Mouse (Mus musculus) stomach, postnatal 0 days (tissue): ENCODE measurements around the gene Adprhl1. TPM values are rescaled to one million over a fixed set of nuclear protein-coding genes. Genes with fewer than 3 reads are reported as not detected.

Source experiments
- ATAC-seq: fragments of 200-750 bp; cut with Nextera tagmentation; 2 replicates; pipeline ENCODE4 v1.8.0; 2017; ENCODE audit not compliant: low FRiP score, low TSS enrichment
- DNase-seq: peaks from one replicate; pipeline ENCODE4 v3.0.0-alpha.2; 2016; ENCODE audit warnings: low spot score
- H3K27ac ChIP-seq: fragments of 300-500 bp; sonication (generic); replicated peaks from 2 replicates; pipeline ENCODE4 v1.5.1; 2014; ENCODE audit warnings: mild to moderate bottlenecking, control low read depth
- H3K27me3 ChIP-seq: fragments of 300-500 bp; sonication (generic); 2 replicates; pipeline ENCODE4 v1.6.1; 2014; ENCODE audit warnings: low read length; ENCODE audit not compliant: control insufficient read depth, insufficient read depth
- H3K36me3 ChIP-seq: fragments of 300-500 bp; sonication (generic); 2 replicates; pipeline ENCODE4 v1.6.1; 2014; ENCODE audit warnings: low read length, mixed read lengths; ENCODE audit not compliant: control insufficient read depth, insufficient read depth
- H3K4me1 ChIP-seq: fragments of 300-500 bp; sonication (generic); replicated peaks from 2 replicates; pipeline ENCODE4 v1.6.1; 2014; ENCODE audit warnings: antibody characterized with exemption; ENCODE audit not compliant: control insufficient read depth, insufficient read depth
- H3K4me2 ChIP-seq: fragments of 300-500 bp; sonication (generic); replicated peaks from 2 replicates; pipeline ENCODE4 v1.6.1; 2014; ENCODE audit warnings: low read depth, mild to moderate bottlenecking, control low read depth, moderate library complexity
- H3K4me3 ChIP-seq: fragments of 300-500 bp; sonication (generic); 2 replicates; pipeline ENCODE4 v1.5.1; 2014; ENCODE audit warnings: low read depth, low read length, control low read depth
- H3K9ac ChIP-seq: fragments of 300-500 bp; sonication (generic); 2 replicates; pipeline ENCODE4 v1.6.1; 2014; ENCODE audit warnings: mild to moderate bottlenecking, low read length, control low read depth, mixed read lengths
- H3K9me3 ChIP-seq: fragments of 300-500 bp; sonication (generic); 2 replicates; pipeline ENCODE4 v1.6.1; 2016; ENCODE audit warnings: low read length; ENCODE audit not compliant: control insufficient read depth
- CTCF ChIP-seq: IDR thresholded peaks from 2 replicates; pipeline ENCODE4 v1.5.1; 2016; ENCODE audit warnings: antibody characterized with exemption, low read depth, mild to moderate bottlenecking, moderate library complexity
- EP300 ChIP-seq: optimal IDR thresholded peaks from 2 replicates; pipeline ENCODE3; 2016; ENCODE audit warnings: antibody characterized with exemption
- WGBS: fragments of 180-500 bp; shearing (Covaris S2); extraction: QIAGEN DNeasy Blood & Tissue Kit; methylation state at CpG from one replicate; pipeline ENCODE4 v1.1.7; 2014; 5-methylcytosine and 5-hydroxymethylcytosine counted together
- polyA plus RNA-seq: library from polyadenylated mRNA; unstranded; fragments of >200 nt; fragmentation: Nextera tagmentation; extraction: Ambion mirVana; gene quantifications from 2 replicates; pipeline ENCODE4 v1.2.1, GENCODE M21; 2015

Gene Adprhl1
- polyA plus RNA-seq, 1 experiment from 2014 or later: 0.42 TPM

DNA sequence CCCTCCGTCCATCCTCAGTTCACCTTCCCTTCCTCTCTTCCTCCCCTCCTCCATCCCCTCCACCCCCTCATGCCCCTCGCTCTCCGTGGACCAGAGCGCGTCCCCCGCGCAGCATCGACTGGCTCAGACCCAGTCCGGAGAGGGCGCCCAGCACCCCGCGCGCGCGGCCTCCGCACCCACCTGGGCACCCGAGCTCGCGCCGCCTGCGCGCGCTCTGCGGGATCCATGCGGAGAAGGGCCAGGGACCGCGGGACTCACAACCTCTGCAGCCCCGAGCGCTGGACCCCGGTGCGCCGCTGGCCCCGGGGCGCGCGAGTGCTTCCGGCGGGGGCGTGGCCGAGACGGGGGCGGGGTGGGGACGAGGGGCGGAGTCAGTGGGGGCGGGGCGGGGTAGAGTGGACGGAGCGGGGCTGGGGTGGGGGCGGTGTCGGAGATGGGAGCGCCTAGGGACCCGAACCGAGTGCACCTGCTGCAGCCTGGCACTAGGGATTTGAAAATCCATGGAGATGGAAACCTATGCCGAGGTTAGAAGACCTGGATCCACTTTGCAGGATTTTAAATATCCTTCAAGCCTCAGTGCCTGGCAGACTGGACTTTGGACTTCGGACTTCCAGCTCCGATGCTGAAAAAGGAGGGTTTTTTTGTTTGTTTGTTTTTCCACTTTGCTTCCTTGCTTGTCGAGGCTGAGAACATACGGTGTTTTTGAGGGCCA lies 53.5 kb downstream of the Adprhl1 start, which contains the start of gene Grtp1:
TSS of gene Grtp1 (minus strand) at position 320 of the 712 bp plus-strand sequence.
- WGBS: under 1% methylated on average over 54 of the region's 58 CpGs
- peak; percentile 41 for ATAC-seq
- no peaks in the 10 kb centered on the region for H3K36me3 ChIP-seq
- H3K4me2 ChIP-seq: peak within 1 kb of the TSS; percentile 84
- no peaks in the 10 kb centered on the region for H3K9me3 ChIP-seq
- TF ChIP-seq EP300: no peak
- TF ChIP-seq CTCF: no peak
- DNase-seq: peak; percentile 82
- H3K4me3 ChIP-seq: peak within 1 kb of the TSS; percentile 79
- peak within 1 kb of the TSS; percentile 70 for H3K9ac ChIP-seq
- H3K27me3 ChIP-seq: no peaks in the 10 kb centered on the region
- no peaks in the 10 kb centered on the region for H3K4me1 ChIP-seq
- peak within 1 kb of the TSS; percentile 84 for H3K27ac ChIP-seq

DNA sequence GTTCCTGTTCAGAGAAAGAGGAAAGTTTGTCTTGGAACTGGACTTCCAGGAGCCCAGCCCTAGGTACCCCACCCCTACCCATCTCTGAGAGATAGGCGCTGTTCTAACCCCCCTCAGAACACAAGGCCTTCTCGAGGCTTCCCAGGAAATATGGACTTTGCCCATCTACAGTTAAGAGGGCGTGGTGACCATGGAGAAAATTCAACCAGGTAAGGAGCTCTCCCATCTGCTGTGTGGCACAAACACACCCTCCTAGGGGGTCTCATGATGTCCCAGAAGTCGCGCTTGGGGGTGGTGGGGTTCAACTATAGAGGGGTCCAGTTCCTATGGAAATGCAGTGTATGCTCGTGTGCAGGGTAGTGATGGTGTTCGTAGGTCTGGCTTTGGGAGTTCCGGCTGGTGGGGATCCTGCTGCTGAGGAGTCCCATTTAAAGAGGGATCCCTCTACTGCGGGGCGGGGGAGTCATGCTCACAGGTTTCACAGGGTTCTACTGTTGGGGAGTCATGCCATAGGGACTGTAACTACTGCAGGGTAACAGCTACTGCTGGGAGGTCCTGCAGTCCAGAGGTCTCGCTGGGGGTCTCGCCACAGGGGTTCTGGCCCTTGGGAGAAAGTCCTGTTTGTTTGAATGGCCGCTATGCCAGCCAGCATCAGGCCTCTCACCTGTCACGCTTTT lies 54.4 kb downstream of the Adprhl1 start:
- Histone ChIP-seq H3K4me2 (peak overlapping the region; percentile 84), H3K4me3 (peak overlapping the region; percentile 79), H3K9ac (peak overlapping the region; percentile 70; the same call in 1 of the 2 replicates), H3K9me3 (no peaks in the 10 kb centered on the region), H3K27ac (no peak overlapping the region), H3K4me1 (no peaks in the 10 kb centered on the region), H3K27me3 (no peaks in the 10 kb centered on the region), H3K36me3 (no peaks in the 10 kb centered on the region)
- 28% methylated on average over 14 of the region's 14 CpGs for WGBS
- peak; percentile 37 for DNase-seq
- ATAC-seq: peak; percentile 17; the same call in 1 of the 2 replicates
- no peak for TF ChIP-seq CTCF
- TF ChIP-seq EP300: no peak

DNA sequence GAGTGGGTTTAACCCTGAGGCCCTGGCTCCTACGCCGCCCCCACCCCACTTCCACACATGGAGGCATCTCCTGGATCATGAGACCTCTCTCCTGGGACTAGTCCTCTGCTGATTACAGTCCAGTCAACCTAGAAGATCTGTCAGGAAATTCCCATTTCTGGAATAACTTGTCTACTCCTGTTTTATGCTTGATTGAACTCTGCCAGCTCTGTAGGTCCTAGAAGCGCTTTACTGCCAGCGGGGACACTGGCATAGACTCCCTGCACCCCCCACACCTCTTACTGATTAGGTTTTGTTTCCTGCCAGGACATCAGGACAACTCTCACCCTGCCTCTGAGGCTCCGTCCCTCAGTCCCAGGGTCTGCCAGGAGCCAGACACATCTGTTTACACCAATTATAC lies 56.5 kb downstream of the Adprhl1 start:
- Histone ChIP-seq H3K27me3 (no peaks in the 10 kb centered on the region), H3K4me1 (no peaks in the 10 kb centered on the region), H3K4me2 (no peak overlapping the region), H3K4me3 (no peak overlapping the region), H3K27ac (no peak overlapping the region), H3K9me3 (no peaks in the 10 kb centered on the region), H3K36me3 (no peaks in the 10 kb centered on the region), H3K9ac (no peak overlapping the region)
- TF ChIP-seq EP300 (no peak), CTCF (no peak)
- 89% methylated on average over 5 of the region's 5 CpGs for WGBS
- ATAC-seq: no peak
- DNase-seq: no peak

DNA sequence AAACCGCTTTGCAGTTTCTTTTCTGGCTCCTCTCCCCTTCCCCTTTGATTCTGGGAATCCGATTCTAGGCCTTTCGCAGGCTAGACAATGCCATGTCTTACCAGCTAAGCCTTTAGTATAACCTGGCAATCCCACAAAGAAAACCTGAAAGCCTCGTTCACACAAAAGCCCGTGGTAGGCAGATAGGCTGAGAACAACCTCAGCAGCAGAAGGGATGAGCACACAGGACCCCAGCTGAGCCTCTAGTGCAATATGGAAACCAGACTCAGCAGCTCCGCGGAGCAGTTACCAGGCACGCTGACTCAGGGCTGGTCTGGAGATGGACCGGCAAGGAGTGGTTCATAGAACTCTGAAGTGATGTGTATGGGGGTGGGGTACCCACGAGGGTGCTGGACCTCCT lies 59.1 kb downstream of the Adprhl1 start:
- no peak for TF ChIP-seq EP300
- no peak for TF ChIP-seq CTCF
- H3K9me3 ChIP-seq: no peaks in the 10 kb centered on the region
- WGBS: 45% methylated on average over 10 of the region's 10 CpGs
- H3K9ac ChIP-seq: no peak overlapping the region
- H3K36me3 ChIP-seq: no peaks in the 10 kb centered on the region
- no peak for DNase-seq
- H3K27me3 ChIP-seq: no peaks in the 10 kb centered on the region
- H3K27ac ChIP-seq: no peak overlapping the region
- no peak overlapping the region for H3K4me3 ChIP-seq
- H3K4me1 ChIP-seq: no peaks in the 10 kb centered on the region
- ATAC-seq: no peak
- H3K4me2 ChIP-seq: no peak overlapping the region

DNA sequence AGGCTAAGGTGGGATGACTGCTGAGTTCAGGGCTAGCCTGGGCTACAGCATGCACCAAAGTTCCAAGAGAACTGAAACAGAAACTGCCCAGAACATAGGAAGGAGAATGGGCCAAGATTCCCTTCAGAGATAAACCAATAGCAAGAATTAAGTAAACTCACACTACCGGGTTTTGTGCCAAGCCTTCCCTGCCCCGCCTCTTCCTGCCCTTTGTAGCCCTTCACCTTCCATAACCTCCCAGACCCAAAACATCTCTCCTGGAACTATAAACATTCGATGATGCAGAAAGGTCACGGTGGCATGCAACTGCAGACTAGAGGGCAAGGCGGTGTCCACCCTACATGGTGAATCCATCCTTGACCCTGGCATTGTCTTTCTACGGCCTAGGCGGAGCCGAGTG lies 63.7 kb downstream of the Adprhl1 start:
- Histone ChIP-seq H3K9me3 (no peaks in the 10 kb centered on the region), H3K36me3 (no peaks in the 10 kb centered on the region), H3K4me3 (no peak overlapping the region), H3K27me3 (no peaks in the 10 kb centered on the region), H3K9ac (no peak overlapping the region), H3K4me2 (no peak overlapping the region), H3K4me1 (no peaks in the 10 kb centered on the region), H3K27ac (no peak overlapping the region)
- DNase-seq: no peak
- ATAC-seq: no peak
- no peak for TF ChIP-seq CTCF
- 86% methylated on average over 8 of the region's 8 CpGs for WGBS

DNA sequence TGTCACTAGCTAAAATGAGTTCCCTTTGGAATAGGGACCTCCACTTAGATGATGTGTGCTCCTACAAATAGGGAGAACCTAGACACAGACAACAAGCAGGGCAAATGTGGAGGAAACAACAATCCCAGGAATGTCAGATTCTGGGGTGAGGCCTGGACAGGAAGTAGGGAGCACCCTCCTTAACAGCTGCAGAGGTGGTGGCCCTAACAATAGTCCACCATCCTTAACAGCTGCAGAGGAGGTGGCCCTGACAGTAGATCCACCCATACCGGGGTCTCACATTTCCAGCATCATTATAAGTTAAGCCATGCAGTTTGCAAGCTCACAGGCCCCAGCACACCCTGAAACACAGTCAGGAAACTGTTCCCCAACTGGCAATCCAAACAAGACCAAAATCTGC lies 65.1 kb downstream of the Adprhl1 start:
- no peak for DNase-seq
- Histone ChIP-seq H3K9ac (no peak overlapping the region), H3K9me3 (no peaks in the 10 kb centered on the region), H3K27me3 (no peaks in the 10 kb centered on the region), H3K4me3 (no peak overlapping the region), H3K4me1 (no peaks in the 10 kb centered on the region), H3K36me3 (no peaks in the 10 kb centered on the region), H3K4me2 (no peak overlapping the region), H3K27ac (no peak overlapping the region)
- ATAC-seq: no peak
- TF ChIP-seq CTCF: no peak
- no peak for TF ChIP-seq EP300
- WGBS: 100% methylated on average over 1 of the region's 1 CpGs
